Mouse (Mus musculus) testis, adult 2 months (tissue): ENCODE data around the gene Eif2b3.

Experiments used
- CTCF ChIP-seq: fragments of 200-500 bp; IDR thresholded peaks from 2 replicates; pipeline ENCODE4 v1.5.1; 2012; ENCODE audit warnings: low read depth, mild to moderate bottlenecking, inconsistent platforms, low read length, moderate library complexity; ENCODE audit not compliant: control insufficient read depth, insufficient read depth, insufficient replicate concordance
- POLR2A ChIP-seq: fragments of 200-500 bp; IDR thresholded peaks from 2 replicates; pipeline ENCODE4 v1.6.1; 2012; ENCODE audit warnings: low read depth, mild to moderate bottlenecking, inconsistent platforms, low read length, moderate library complexity; ENCODE audit not compliant: control insufficient read depth

- TF ChIP-seq CTCF (no peak), POLR2A (no peak)
Measured at GRCm38 (mm10) chr4:117105127-117105526, 85.9 kb downstream of the Eif2b3 start.
